Mouse (Mus musculus) right cerebral cortex, postnatal 10 days (tissue): ENCODE data around the gene Slc25a25.

ENCODE experiments used
- DNase-seq, 2 experiments: peaks; one replicate each; pipeline ENCODE4 v3.0.0; 2021; ENCODE audit warnings: low spot score in 2 of 2

Slc25a25 gene

DNA sequence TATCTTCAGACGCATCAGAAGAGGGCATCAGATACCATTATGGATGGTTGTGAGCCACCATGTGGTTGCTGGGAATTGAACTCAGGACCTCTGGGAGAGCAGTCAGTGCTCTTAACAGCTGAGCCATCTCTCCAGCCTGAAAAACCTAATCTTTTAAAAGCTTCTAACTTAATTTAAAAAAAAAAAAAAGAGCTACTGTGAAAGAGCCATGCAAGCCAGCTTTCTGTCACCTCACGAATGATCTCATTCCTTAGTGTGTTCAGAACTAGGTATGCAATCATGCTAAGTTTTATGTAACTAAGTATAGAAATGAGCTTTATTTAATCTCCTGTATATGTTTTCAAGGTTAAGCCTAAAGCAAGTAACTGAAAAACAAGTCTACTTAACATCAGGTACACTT lies 8.4 kb upstream of the Slc25a25 start:
- no peak for DNase-seq

DNA sequence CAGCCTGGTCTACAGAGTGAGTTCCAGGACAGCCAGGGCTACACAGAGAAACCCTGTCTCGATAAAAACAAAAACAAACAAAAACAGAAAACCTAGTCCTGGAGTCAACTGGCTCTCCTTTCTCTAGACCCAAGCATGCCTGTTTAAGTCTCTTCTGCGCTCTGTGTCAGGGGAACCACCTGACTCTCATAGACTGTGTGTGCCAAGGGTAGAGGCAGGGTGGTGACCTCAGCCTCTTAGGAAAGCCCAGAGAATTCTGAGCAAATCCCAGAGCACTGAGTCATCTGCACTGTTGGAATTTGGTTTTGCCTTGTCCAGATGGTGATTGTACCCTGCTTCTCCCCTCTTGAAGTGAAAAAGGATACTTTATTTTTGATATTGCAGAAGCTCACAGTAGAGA lies 7.1 kb upstream of the Slc25a25 start:
- no peak for DNase-seq

DNA sequence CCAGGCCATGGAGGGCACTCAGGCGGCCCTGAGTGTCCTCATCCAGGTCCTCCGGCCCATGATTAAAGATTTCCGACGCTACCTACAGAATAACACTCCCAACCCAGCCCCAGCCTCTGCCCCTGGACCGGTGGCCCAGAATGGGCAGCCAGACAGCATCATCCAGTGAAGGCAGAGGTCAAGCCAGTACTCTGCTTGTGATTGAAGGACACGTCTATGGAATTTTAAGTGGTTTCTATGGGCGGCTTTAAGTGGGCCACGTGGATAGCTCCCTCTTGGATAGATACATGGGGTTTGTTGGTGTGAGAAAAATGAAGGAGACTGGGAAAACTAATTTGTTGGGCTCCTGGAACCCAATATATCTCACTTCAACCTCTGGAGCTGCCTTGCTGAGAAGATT lies 3.9 kb upstream of the Slc25a25 start:
- no peak for DNase-seq

DNA sequence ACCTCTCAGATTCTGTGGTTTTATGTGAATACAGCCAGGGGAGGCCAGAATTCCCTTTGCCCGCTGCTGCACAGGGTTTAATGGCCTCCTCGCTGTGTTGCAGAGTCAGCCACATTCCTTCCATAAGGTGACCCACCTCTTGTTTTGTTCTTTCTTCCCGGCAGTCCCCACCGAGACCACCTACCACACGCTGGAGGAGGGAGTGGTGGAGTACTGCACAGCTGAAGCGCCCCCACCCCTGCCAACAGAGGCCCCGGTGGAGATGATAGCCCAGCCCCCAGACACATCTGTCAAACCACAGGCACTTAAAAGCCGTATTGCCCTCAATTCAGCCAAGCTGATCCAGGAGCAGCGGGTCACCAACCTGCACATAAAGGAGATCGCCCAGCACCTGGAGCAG lies 3.4 kb upstream of the Slc25a25 start:
- DNase-seq, result no peak

GRCm38 (mm10) chr2:32453641-32454303 lies 2.5 kb upstream of the Slc25a25 start:
- DNase-seq, result no peak

- DNase-seq, result peak; percentile 56 to 74
Measured at GRCm38 (mm10) chr2:32452441-32452971, 1.3 kb upstream of the Slc25a25 start.

- DNase-seq, result peak; percentile 99 to 100
Measured at GRCm38 (mm10) chr2:32451870-32452372, 676 bp upstream of the Slc25a25 start.

DNA sequence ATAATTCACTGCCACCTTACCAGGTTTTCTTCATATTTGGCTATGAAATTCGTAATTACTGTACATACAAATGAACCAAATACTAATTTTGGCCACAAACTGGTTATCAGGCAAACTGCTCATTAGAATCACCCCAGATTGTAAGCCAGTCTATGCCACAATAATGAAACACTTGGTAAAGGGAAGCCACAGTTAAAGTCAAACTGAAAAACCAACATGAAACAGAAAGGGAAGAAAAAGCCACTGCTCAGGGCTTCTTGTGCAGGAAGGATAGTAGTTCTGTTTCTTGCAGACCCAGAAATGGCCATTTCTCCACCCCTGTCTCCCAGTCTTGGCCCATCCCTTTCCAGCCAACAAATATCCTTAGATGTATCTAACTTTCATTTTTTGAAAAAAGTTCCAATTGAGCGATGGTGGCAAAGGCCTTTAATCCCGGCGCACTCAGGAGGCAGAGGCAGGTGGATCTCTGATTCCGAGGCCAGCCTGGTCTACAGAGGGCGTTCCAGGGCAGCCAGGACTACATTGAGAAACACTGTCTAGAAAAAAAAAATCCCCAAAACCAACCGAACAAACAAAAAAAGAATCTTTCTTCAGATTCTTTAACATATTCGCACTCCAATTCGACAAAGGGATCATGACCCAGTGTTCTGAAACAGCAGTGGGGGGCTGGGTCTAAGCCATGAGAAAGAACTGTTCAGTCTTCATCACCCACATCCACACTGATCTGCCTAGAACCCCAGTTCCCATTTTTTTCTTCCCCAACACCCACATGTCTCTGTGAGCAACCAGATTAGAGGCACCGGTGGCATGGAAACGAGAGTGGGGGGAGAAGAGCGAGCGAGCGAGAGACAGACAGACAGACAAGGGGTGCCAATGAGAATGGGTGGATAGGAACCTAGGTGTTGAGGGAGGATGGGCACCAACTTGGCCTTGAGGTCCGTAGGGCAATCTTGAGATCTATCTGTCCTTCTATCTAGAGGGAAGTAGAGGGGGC lies 1.2 kb downstream of the Slc25a25 start, which contains the start of gene Naif1:
Gene Naif1, plus strand, starts transcription at position 697 of the 994 bp plus-strand sequence.
- DNase-seq, result peak; percentile 53 to 77

DNA sequence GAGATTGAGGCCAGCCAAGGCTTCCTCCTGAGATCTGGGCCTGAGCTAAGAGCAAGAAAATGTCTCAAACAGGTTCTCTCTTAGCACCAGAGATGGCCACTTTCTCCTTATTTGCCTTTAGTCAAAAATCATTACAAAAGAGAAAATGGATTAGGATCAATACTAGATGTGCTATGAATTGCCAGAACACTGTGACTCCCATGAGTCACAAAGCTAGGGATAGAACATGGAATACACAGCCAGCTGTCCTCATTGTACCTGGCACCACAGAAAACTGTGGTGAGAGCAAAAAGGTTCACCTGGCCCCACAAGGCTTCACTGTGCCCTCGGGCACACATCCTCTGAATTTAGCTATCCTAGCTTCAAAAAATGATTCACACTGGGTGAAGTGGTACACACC lies 2.8 kb downstream of the Slc25a25 start:
- DNase-seq, result no peak

DNA sequence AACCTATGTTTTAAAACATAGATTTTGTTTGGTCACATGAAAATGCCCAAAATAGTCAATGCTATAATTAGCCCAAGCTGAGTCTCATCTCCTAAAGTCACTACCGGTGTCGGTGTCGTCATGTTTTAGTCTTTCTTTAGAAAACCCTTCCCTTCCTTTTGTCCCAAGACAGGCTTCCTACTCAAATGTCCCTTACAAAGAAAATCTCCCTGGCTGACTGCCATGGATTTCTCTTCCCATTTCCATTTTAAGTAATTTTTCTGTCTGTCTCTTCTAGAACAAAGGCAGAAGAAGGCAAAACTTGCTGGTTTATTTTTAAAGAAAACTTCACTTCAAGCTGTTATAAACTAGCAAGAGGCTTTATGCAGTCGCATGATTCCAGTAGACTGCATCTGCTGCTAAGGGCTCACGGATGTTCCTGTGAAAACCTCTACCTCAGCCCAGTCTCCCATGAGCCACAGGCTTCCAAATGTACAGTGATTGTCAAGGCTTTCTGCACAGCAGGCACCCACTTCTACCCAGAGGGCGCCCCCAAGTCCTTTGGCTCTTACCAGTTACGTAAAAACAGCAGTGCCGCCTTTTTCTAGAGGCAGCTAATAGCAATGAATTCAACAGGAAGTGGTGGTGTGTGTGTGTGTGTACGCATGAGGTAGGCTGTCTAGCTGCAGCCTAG lies 3.8 kb downstream of the Slc25a25 start:
- peak in 1 of 2 experiments; percentile 45 for DNase-seq

DNA sequence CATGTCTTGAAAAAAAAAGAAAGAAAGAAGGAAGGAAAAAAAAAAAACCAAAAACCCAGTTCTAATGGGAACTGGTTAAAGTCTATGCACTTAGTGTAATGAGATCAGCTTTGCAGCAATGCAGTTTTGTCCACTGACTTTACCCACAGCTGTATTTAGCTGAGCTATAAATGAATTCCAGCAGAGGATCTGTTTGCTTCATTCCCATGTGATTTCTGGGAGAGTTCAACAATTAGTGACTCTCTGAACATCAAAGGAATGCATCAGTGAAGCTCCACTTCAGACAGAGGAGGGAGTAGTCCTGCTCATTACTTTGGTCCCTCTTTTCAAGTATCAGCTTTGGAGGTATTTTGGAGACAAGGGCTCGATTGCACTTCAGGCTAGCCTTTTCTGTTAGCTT lies 5.7 kb downstream of the Slc25a25 start:
- no peak for DNase-seq

GRCm38 (mm10) chr2:32441550-32441949 lies 9.7 kb downstream of the Slc25a25 start:
- DNase-seq, result no peak

DNA sequence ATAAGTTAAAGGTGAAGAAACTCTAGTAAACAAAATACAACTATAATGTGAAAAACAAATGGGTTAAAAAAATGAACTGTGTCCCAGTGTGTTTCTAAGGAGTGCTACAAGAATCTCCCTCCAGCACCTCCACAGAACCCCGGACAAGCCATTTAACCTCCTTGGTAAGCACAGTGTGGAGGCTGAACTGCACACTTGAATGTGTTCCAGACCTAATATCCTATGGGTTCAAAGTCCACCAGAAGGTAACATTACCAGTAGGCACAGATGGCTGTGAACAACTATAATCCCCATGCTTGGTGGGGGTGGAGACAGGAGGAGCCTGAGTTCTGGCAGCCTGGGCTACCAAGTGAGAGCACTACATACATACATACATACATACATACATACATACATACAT lies 10.6 kb downstream of the Slc25a25 start:
- DNase-seq, result no peak

DNA sequence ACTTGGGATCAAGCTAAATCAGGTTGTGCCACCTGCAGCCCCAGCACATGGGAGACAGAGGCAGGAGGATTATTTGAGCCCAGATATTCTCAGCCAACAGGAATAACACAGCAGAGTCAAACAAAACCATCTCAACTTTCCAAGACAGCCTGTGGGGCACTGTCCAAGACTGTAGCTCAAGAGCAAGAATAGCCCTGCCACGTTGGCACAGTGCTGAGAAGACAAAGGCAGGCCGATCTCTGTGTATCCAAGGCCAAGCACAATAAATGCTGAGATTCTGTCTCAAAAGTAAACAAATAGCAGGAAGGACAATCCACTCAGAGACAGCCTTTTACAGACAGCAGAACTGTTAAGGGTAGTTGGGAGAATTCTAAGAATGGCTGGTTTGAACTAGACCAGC lies 11.1 kb downstream of the Slc25a25 start:
- DNase-seq, result no peak

DNA sequence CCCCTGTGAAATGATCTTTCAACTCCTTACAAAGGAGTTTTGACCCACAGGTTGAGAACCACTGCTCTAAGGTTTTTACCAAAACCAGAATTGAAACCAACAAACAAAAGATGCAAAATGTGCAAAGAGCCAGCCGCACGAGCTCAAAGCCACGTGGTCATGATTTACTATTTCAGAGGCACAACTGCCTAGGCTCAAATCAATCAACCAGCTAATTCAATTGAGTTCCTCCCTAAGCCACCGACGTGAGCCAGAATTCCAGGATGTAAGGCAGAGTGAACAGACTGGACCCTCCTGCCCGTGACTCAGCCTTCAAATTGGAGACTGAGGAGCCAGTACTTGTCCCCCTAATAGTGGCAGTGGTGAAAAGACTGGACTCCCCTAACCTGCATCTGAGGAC lies 12.1 kb downstream of the Slc25a25 start:
- no peak for DNase-seq

GRCm38 (mm10) chr2:32438733-32439132 lies 12.5 kb downstream of the Slc25a25 start:
- DNase-seq, result no peak

DNA sequence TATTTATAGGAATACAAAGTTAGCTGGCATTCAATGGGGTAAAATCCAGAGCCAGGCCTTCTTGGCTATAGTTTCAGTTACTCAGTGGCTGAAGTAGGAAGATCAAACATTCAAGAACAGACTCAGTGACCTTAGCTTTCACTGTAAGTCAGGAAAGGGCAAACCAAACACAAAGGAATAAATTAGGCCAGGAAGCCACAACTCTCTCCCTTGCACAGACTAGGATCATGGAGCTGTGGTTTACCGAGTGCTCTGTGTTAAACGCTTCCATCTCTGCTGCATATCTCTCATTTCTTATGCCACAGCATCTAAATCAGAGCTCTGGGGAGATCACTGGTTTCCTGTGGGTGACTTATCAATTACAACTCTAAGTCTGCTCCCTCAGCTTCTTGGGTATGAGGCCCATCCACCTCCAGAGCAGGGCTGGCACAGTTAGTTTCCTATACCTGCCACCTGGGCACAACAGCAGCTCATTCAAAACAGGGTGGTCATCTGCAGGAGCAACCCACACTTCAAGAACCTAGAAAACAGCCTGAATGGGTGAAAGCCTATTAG lies 13.6 kb downstream of the Slc25a25 start:
- no peak for DNase-seq

- no peak for DNase-seq
Measured at GRCm38 (mm10) chr2:32436686-32437372, 14.4 kb downstream of the Slc25a25 start.

- DNase-seq, result peak; percentile 92 to 97
Measured at GRCm38 (mm10) chr2:32430701-32431676, 20.3 kb downstream of the Slc25a25 start.
